Mouse (Mus musculus) right cerebral cortex, postnatal 4 days (tissue): ENCODE measurements at regions not wholly inside any gene's neighbourhood (a gene's known extent, or its start where the extent isn't known, plus 50 kb on each side); places are given as distances from the start of the nearest gene placed in this dataset.
"Not testable (repeated sequence)": the region's sequence is repeated elsewhere in the genome, so short reads cannot be mapped to it uniquely, and the experiment has no call there.

Experiments used
- DNase-seq: peaks from one replicate; pipeline ENCODE4 v3.0.0-alpha.2; 2022

- DNase-seq, result not testable (repeated sequence)
These were observed 536.8 kb upstream of the Cntn5 start for GRCm38 (mm10) chr9:11441241-11441997.

GRCm38 (mm10) chr9:11436443-11437167 lies 532.0 kb upstream of the Cntn5 start:
- DNase-seq, result no peak

- DNase-seq, result no peak
These were observed 531.4 kb upstream of the Cntn5 start for GRCm38 (mm10) chr9:11436014-11436413.

GRCm38 (mm10) chr9:11435019-11435418 lies 530.4 kb upstream of the Cntn5 start:
- DNase-seq, result peak; percentile 5

GRCm38 (mm10) chr9:11426473-11426872 lies 521.9 kb upstream of the Cntn5 start:
- no peak for DNase-seq

- DNase-seq, result no peak
These were observed 492.3 kb upstream of the Cntn5 start for GRCm38 (mm10) chr9:11396829-11397228.

- DNase-seq, result no peak
These were observed 477.1 kb upstream of the Cntn5 start for GRCm38 (mm10) chr9:11381648-11382075.

- no peak for DNase-seq
These were observed 476.0 kb upstream of the Cntn5 start for GRCm38 (mm10) chr9:11380531-11380930.

- DNase-seq, result no peak
These were observed 473.5 kb upstream of the Cntn5 start for GRCm38 (mm10) chr9:11378046-11378445.

- no peak for DNase-seq
These were observed 473.0 kb upstream of the Cntn5 start for GRCm38 (mm10) chr9:11377586-11377985.

GRCm38 (mm10) chr9:11373294-11373903 lies 468.8 kb upstream of the Cntn5 start:
- no peak for DNase-seq

GRCm38 (mm10) chr9:11368056-11368455 lies 463.5 kb upstream of the Cntn5 start:
- DNase-seq, result no peak

- no peak for DNase-seq
These were observed 424.3 kb upstream of the Cntn5 start for GRCm38 (mm10) chr9:11328900-11329299.

GRCm38 (mm10) chr9:11317221-11317620 lies 412.6 kb upstream of the Cntn5 start:
- no peak for DNase-seq

- DNase-seq, result not testable (repeated sequence)
These were observed 392.5 kb upstream of the Cntn5 start for GRCm38 (mm10) chr9:11297116-11297515.

- DNase-seq, result no peak
These were observed 380.6 kb upstream of the Cntn5 start for GRCm38 (mm10) chr9:11285135-11285534.

GRCm38 (mm10) chr9:11284549-11284948 lies 380.0 kb upstream of the Cntn5 start:
- DNase-seq, result no peak

- no peak for DNase-seq
These were observed 375.0 kb upstream of the Cntn5 start for GRCm38 (mm10) chr9:11279409-11280127.

GRCm38 (mm10) chr9:11277810-11278209 lies 373.2 kb upstream of the Cntn5 start:
- DNase-seq, result no peak

- DNase-seq, result no peak
These were observed 372.4 kb upstream of the Cntn5 start for GRCm38 (mm10) chr9:11276966-11277365.

- no peak for DNase-seq
These were observed 352.3 kb upstream of the Cntn5 start for GRCm38 (mm10) chr9:11256848-11257247.

GRCm38 (mm10) chr9:11206829-11207228 lies 302.3 kb upstream of the Cntn5 start:
- peak; percentile 4 for DNase-seq

- no peak for DNase-seq
These were observed 301.7 kb upstream of the Cntn5 start for GRCm38 (mm10) chr9:11206267-11206666.
